18 mouse cellular contexts compared by ENCODE assay signal in the genomic region with DNA sequence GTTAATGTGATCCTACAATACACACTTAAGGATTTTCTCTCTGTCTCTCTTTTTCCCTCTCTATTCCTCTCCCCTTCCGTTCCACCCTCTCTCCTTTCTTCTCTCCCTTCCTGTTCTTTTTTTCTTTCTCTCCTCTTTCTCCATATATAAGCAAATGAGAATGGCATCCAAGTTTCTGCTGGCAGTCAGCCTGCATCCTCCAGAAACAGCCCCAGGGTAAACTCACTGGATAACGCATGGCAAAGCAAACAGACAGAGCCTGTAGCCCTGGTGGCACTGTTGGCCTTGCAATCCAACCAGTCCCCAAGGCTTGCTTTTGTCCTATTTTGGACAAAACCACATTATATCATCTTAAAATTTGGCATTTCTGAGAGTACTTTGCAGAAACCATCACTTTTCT. TPM values are rescaled to one million over a fixed set of nuclear protein-coding genes. Genes with fewer than 3 reads are reported as not detected.
DNase-seq lines count a peak whose midpoint lies in the region; ATAC-seq and TF ChIP-seq lines count a peak whose summit lies in the region.
"Had no signal": no experiment of that assay in that cellular context is flagged by ENCODE, and none has a peak within 500 bp of the region (broad histone marks: within the 10 kb centered on the region; RNA-seq: fewer than 3 reads in every experiment).

No protein-coding gene starts in this region.

- H3K9ac ChIP-seq in forebrain, embryonic 15.5 days (replicated peaks): no peak overlapping the region
- no peak overlapping the region for H3K9ac ChIP-seq in forebrain, embryonic 11.5 days (ENCODE audit: low read length)
- no peak overlapping the region for H3K9ac ChIP-seq in heart, embryonic 16.5 days (ENCODE audit: low read length)
- no peak overlapping the region for H3K9ac ChIP-seq in heart, embryonic 11.5 days (ENCODE audit: low read depth, low read length)
- no peak overlapping the region for H3K9ac ChIP-seq in lung, embryonic 16.5 days (ENCODE audit: low read length)
- H3K9ac ChIP-seq: neural tube, embryonic 12.5 days had no signal

- no peak for DNase-seq in forebrain, embryonic 11.5 days (ENCODE audit: low spot score)
- DNase-seq in lung, postnatal 25 days (ENCODE audit: low spot score): no peak
- DNase-seq in thymus, postnatal 36 days: no peak
- DNase-seq: cerebellum, adult 11-12 months; gastrocnemius, postnatal 14 days; heart, postnatal 4 days; thymus, postnatal 4 days had no signal

- H3K9me3 ChIP-seq in forebrain, embryonic 15.5 days: no peaks in the 10 kb centered on the region
- no peaks in the 10 kb centered on the region for H3K9me3 ChIP-seq in forebrain, embryonic 11.5 days (ENCODE audit: control insufficient read depth, low read length)
- no peaks in the 10 kb centered on the region for H3K9me3 ChIP-seq in heart, embryonic 16.5 days (replicated peaks; ENCODE audit: control insufficient read depth, low read length)
- H3K9me3 ChIP-seq in heart, embryonic 11.5 days (replicated peaks; ENCODE audit: control insufficient read depth, low read length): no peaks in the 10 kb centered on the region
- H3K9me3 ChIP-seq in lung, embryonic 16.5 days (ENCODE audit: control insufficient read depth, low read length): no peaks in the 10 kb centered on the region
- H3K9me3 ChIP-seq: embryonic facial prominence, embryonic 13.5 days; lung, embryonic 15.5 days; neural tube, embryonic 12.5 days had no signal

- no peak overlapping the region for H3K27ac ChIP-seq in forebrain, embryonic 15.5 days (replicated peaks)
- no peak overlapping the region for H3K27ac ChIP-seq in forebrain, embryonic 11.5 days (ENCODE audit: low read depth, low read length)
- peak overlapping the region; percentile 80 for H3K27ac ChIP-seq in heart, embryonic 16.5 days (ENCODE audit: low read length)
- H3K27ac ChIP-seq in heart, embryonic 11.5 days (ENCODE audit: low read depth, low read length): no peak overlapping the region
- no peak overlapping the region for H3K27ac ChIP-seq in lung, embryonic 16.5 days (ENCODE audit: low read length)
- H3K27ac ChIP-seq in cortical plate, adult 2 months (ENCODE audit: insufficient read depth, low read length): peak overlapping the region; percentile 79
- H3K27ac ChIP-seq: embryonic facial prominence, embryonic 13.5 days; hindbrain, postnatal 0 days; neural tube, embryonic 12.5 days had no signal

- peak; percentile 32; the same call in 1 of the 2 replicates for ATAC-seq in forebrain, embryonic 15.5 days (replicated peaks)
- ATAC-seq in forebrain, embryonic 11.5 days (replicated peaks; ENCODE audit: low FRiP score): no peak
- ATAC-seq in heart, embryonic 16.5 days (replicated peaks; ENCODE audit: extremely low read depth, insufficient read depth, low FRiP score): no peak
- ATAC-seq in heart, embryonic 11.5 days (replicated peaks; ENCODE audit: insufficient number of reproducible peaks, low FRiP score, low TSS enrichment): no peak
- ATAC-seq in lung, embryonic 16.5 days (ENCODE audit: low read depth): no peak
- ATAC-seq: hindbrain, postnatal 0 days had no signal

- no peak overlapping the region for H3K4me3 ChIP-seq in forebrain, embryonic 15.5 days
- H3K4me3 ChIP-seq in forebrain, embryonic 11.5 days (ENCODE audit: low read depth, low read length): no peak overlapping the region
- no peak overlapping the region for H3K4me3 ChIP-seq in heart, embryonic 16.5 days (ENCODE audit: low read length)
- no peak overlapping the region for H3K4me3 ChIP-seq in heart, embryonic 11.5 days (ENCODE audit: low read depth, low read length)
- no peak overlapping the region for H3K4me3 ChIP-seq in lung, embryonic 16.5 days (ENCODE audit: low read length)
- H3K4me3 ChIP-seq in cortical plate, adult 2 months (ENCODE audit: insufficient read depth, low read length): no peak overlapping the region

- no peaks in the 10 kb centered on the region for H3K27me3 ChIP-seq in forebrain, embryonic 15.5 days
- peaks cover 2% of the 10 kb centered on the region; the same call in 1 of the 2 replicates for H3K27me3 ChIP-seq in forebrain, embryonic 11.5 days (ENCODE audit: control insufficient read depth, insufficient read depth, low read length)
- H3K27me3 ChIP-seq in heart, embryonic 16.5 days (ENCODE audit: control insufficient read depth, insufficient read depth, low read length): no peaks in the 10 kb centered on the region
- H3K27me3 ChIP-seq in heart, embryonic 11.5 days (ENCODE audit: control insufficient read depth, insufficient read depth, low read length): 0 out of 2 replicates have a peak, but pooled peaks cover 4% of the 10 kb centered on the region
- H3K27me3 ChIP-seq in lung, embryonic 16.5 days (ENCODE audit: control insufficient read depth, insufficient read depth, low read depth, low read length): no peaks in the 10 kb centered on the region
- H3K27me3 ChIP-seq: lung, embryonic 15.5 days had no signal

- peaks cover 21% of the 10 kb centered on the region for H3K4me1 ChIP-seq in forebrain, embryonic 15.5 days
- H3K4me1 ChIP-seq in forebrain, embryonic 11.5 days (replicated peaks; ENCODE audit: control insufficient read depth, insufficient read depth, low read length): no peaks in the 10 kb centered on the region
- peaks cover 26% of the 10 kb centered on the region for H3K4me1 ChIP-seq in heart, embryonic 16.5 days (ENCODE audit: control insufficient read depth, insufficient read depth, low read length)
- H3K4me1 ChIP-seq in heart, embryonic 11.5 days (ENCODE audit: control insufficient read depth, insufficient read depth, low read length): no peaks in the 10 kb centered on the region
- peaks cover 27% of the 10 kb centered on the region for H3K4me1 ChIP-seq in lung, embryonic 16.5 days (replicated peaks; ENCODE audit: control insufficient read depth, insufficient read depth, low read length)
- H3K4me1 ChIP-seq in cortical plate, adult 2 months (ENCODE audit: control insufficient read depth, insufficient read depth, low read length): peaks cover 4% of the 10 kb centered on the region

- WGBS in forebrain, embryonic 15.5 days: 19% methylated on average over 2 of the region's 2 CpGs
- WGBS in forebrain, embryonic 11.5 days: 45% methylated on average over 2 of the region's 2 CpGs
- 47% methylated on average over 2 of the region's 2 CpGs for WGBS in heart, embryonic 16.5 days
- WGBS in heart, embryonic 11.5 days (ENCODE audit: insufficient replicate concordance): 36% methylated on average over 2 of the region's 2 CpGs
- 15% methylated on average over 2 of the region's 2 CpGs for WGBS in lung, embryonic 16.5 days

- no peak for TF ChIP-seq POLR2A in cortical plate, adult 2 months (IDR thresholded peaks at IDR 0.05; ENCODE audit: extremely low read depth, insufficient read depth, low read length)

- H3K36me3 ChIP-seq in forebrain, embryonic 15.5 days: no peaks in the 10 kb centered on the region
- H3K36me3 ChIP-seq in forebrain, embryonic 11.5 days (ENCODE audit: control insufficient read depth, insufficient read depth, low read length): no peaks in the 10 kb centered on the region
- H3K36me3 ChIP-seq in heart, embryonic 16.5 days (ENCODE audit: control insufficient read depth, insufficient read depth): no peaks in the 10 kb centered on the region
- H3K36me3 ChIP-seq in heart, embryonic 11.5 days (ENCODE audit: control insufficient read depth, insufficient read depth, low read length): no peaks in the 10 kb centered on the region
- H3K36me3 ChIP-seq in lung, embryonic 16.5 days (ENCODE audit: control insufficient read depth, insufficient read depth, low read length): no peaks in the 10 kb centered on the region
- H3K36me3 ChIP-seq: embryonic facial prominence, embryonic 13.5 days; lung, embryonic 15.5 days; neural tube, embryonic 12.5 days had no signal

- TF ChIP-seq CTCF in cortical plate, adult 2 months (IDR thresholded peaks at IDR 0.05; ENCODE audit: extremely low read depth, insufficient read depth, low read length): no peak

- H3K4me2 ChIP-seq in forebrain, embryonic 15.5 days (replicated peaks): no peak overlapping the region
- H3K4me2 ChIP-seq in forebrain, embryonic 11.5 days (ENCODE audit: low read depth, low read length, severe bottlenecking): no peak overlapping the region
- H3K4me2 ChIP-seq in heart, embryonic 16.5 days (ENCODE audit: low read depth, low read length): peak overlapping the region; percentile 37
- no peak overlapping the region for H3K4me2 ChIP-seq in heart, embryonic 11.5 days
- peak overlapping the region; percentile 78 for H3K4me2 ChIP-seq in lung, embryonic 16.5 days (ENCODE audit: low read depth, low read length)

RNA-seq across cellular contexts. Expression of gene Gm11549, which starts 9.6 kb away (rescaled TPM):
- 0.36 and 0.43 TPM in 2 replicates for polyA plus RNA-seq in forebrain, embryonic 15.5 days (2015; fragmentation: Nextera tagmentation; extraction: Ambion mirVana)
- polyA plus RNA-seq in forebrain, embryonic 11.5 days (2014; fragmentation: Nextera tagmentation; extraction: Ambion mirVana): 0.64 and 0.99 TPM in 2 replicates
- polyA plus RNA-seq in heart, embryonic 16.5 days (2015; fragmentation: Nextera tagmentation; extraction: Ambion mirVana): 0.27 and 0.35 TPM in 2 replicates
- 0.14 and 0.16 TPM in 2 replicates for polyA plus RNA-seq in heart, embryonic 11.5 days (2014; fragmentation: Nextera tagmentation; extraction: Ambion mirVana)
- polyA plus RNA-seq in lung, embryonic 16.5 days (2015; fragmentation: Nextera tagmentation; extraction: Ambion mirVana): 0.09 and 0.16 TPM in 2 replicates
- polyA plus RNA-seq in cortical plate, adult 2 months (2012; rRNA removed): 37.6 and 38.9 TPM in 2 replicates
- polyA plus RNA-seq: kidney, embryonic 16.5 days; liver, embryonic 11.5 days had no signal

RNA-seq across cellular contexts. Expression of gene Exosc9, which starts 21.2 kb away (rescaled TPM):
- 84.6 and 86.7 TPM in 2 replicates for polyA plus RNA-seq in forebrain, embryonic 15.5 days (2015; fragmentation: Nextera tagmentation; extraction: Ambion mirVana)
- polyA plus RNA-seq in forebrain, embryonic 11.5 days (2014; fragmentation: Nextera tagmentation; extraction: Ambion mirVana): 101 and 103 TPM in 2 replicates
- 55.5 and 57.5 TPM in 2 replicates for polyA plus RNA-seq in heart, embryonic 16.5 days (2015; fragmentation: Nextera tagmentation; extraction: Ambion mirVana)
- 56.4 and 58.5 TPM in 2 replicates for polyA plus RNA-seq in heart, embryonic 11.5 days (2014; fragmentation: Nextera tagmentation; extraction: Ambion mirVana)
- 53.4 and 59.3 TPM in 2 replicates for polyA plus RNA-seq in lung, embryonic 16.5 days (2015; fragmentation: Nextera tagmentation; extraction: Ambion mirVana)
- 35.0 and 35.8 TPM in 2 replicates for polyA plus RNA-seq in cortical plate, adult 2 months (2012; rRNA removed)

RNA-seq across cellular contexts. Expression of gene Ccna2, which starts 40.7 kb away (rescaled TPM):
- polyA plus RNA-seq in forebrain, embryonic 15.5 days (2015; fragmentation: Nextera tagmentation; extraction: Ambion mirVana): 90.1 and 101 TPM in 2 replicates
- polyA plus RNA-seq in forebrain, embryonic 11.5 days (2014; fragmentation: Nextera tagmentation; extraction: Ambion mirVana): 333 and 338 TPM in 2 replicates
- 170 and 195 TPM in 2 replicates for polyA plus RNA-seq in heart, embryonic 16.5 days (2015; fragmentation: Nextera tagmentation; extraction: Ambion mirVana)
- polyA plus RNA-seq in heart, embryonic 11.5 days (2014; fragmentation: Nextera tagmentation; extraction: Ambion mirVana): 205 and 212 TPM in 2 replicates
- polyA plus RNA-seq in lung, embryonic 16.5 days (2015; fragmentation: Nextera tagmentation; extraction: Ambion mirVana): 188 and 210 TPM in 2 replicates
- polyA plus RNA-seq in cortical plate, adult 2 months (2012; rRNA removed): 3.3 and 4.0 TPM in 2 replicates

RNA-seq across cellular contexts. Expression of gene 1810062G17Rik, which starts 55.5 kb away (rescaled TPM):
- polyA plus RNA-seq in forebrain, embryonic 15.5 days (2015; fragmentation: Nextera tagmentation; extraction: Ambion mirVana): 0.20 TPM in 1 of 2 replicates, not detected in the other
- 0.43 and 0.92 TPM in 2 replicates for polyA plus RNA-seq in forebrain, embryonic 11.5 days (2014; fragmentation: Nextera tagmentation; extraction: Ambion mirVana)
- 1.00 and 1.7 TPM in 2 replicates for polyA plus RNA-seq in heart, embryonic 16.5 days (2015; fragmentation: Nextera tagmentation; extraction: Ambion mirVana)
- polyA plus RNA-seq in heart, embryonic 11.5 days (2014; fragmentation: Nextera tagmentation; extraction: Ambion mirVana): 1.5 TPM in 2 replicates
- 3.6 and 3.9 TPM in 2 replicates for polyA plus RNA-seq in lung, embryonic 16.5 days (2015; fragmentation: Nextera tagmentation; extraction: Ambion mirVana)
- polyA plus RNA-seq in cortical plate, adult 2 months (2012; rRNA removed): 0.15 and 0.23 TPM in 2 replicates

RNA-seq across cellular contexts. Expression of gene Anxa5, which starts 55.5 kb away (rescaled TPM):
- 51.5 and 56.2 TPM in 2 replicates for polyA plus RNA-seq in forebrain, embryonic 15.5 days (2015; fragmentation: Nextera tagmentation; extraction: Ambion mirVana)
- 85.6 and 111 TPM in 2 replicates for polyA plus RNA-seq in forebrain, embryonic 11.5 days (2014; fragmentation: Nextera tagmentation; extraction: Ambion mirVana)
- 453 and 471 TPM in 2 replicates for polyA plus RNA-seq in heart, embryonic 16.5 days (2015; fragmentation: Nextera tagmentation; extraction: Ambion mirVana)
- polyA plus RNA-seq in heart, embryonic 11.5 days (2014; fragmentation: Nextera tagmentation; extraction: Ambion mirVana): 316 and 392 TPM in 2 replicates
- 424 and 464 TPM in 2 replicates for polyA plus RNA-seq in lung, embryonic 16.5 days (2015; fragmentation: Nextera tagmentation; extraction: Ambion mirVana)
- 99.2 and 118 TPM in 2 replicates for polyA plus RNA-seq in cortical plate, adult 2 months (2012; rRNA removed)

Comparison
In these comparisons a context has a peak if more than half of its experiments do, and no peak if none do; other contexts are left out.
1. H3K27ac ChIP-seq: peak in heart, embryonic 16.5 days (single experiment) and cortical plate, adult 2 months (single experiment); none in forebrain, embryonic 15.5 days (single experiment), forebrain, embryonic 11.5 days (single experiment), heart, embryonic 11.5 days (single experiment) and lung, embryonic 16.5 days (single experiment).
2. H3K4me2 ChIP-seq: peak in heart, embryonic 16.5 days (single experiment) and lung, embryonic 16.5 days (single experiment); none in forebrain, embryonic 15.5 days (single experiment), forebrain, embryonic 11.5 days (single experiment) and heart, embryonic 11.5 days (single experiment).
3. RNA of gene Gm11549, which starts 9.6 kb away (polyA plus RNA-seq): 37.6 to 38.9 TPM in cortical plate, adult 2 months; 0.64 to 0.99 TPM in forebrain, embryonic 11.5 days, 0.36 to 0.43 TPM in forebrain, embryonic 15.5 days, 0.27 to 0.35 TPM in heart, embryonic 16.5 days, 0.14 to 0.16 TPM in heart, embryonic 11.5 days and 0.09 to 0.16 TPM in lung, embryonic 16.5 days; every median in the first group is over 10 times any median in the second.
4. RNA of gene Ccna2, which starts 40.7 kb away (polyA plus RNA-seq): 333 to 338 TPM in forebrain, embryonic 11.5 days, 188 to 210 TPM in lung, embryonic 16.5 days, 205 to 212 TPM in heart, embryonic 11.5 days, 170 to 195 TPM in heart, embryonic 16.5 days and 90.1 to 101 TPM in forebrain, embryonic 15.5 days; 3.3 to 4.0 TPM in cortical plate, adult 2 months; every median in the first group is over 10 times any median in the second.